Mouse (Mus musculus) testis, postnatal 14 days (tissue): Measurements from ENCODE around the gene Olfr67.
"Not testable (repeated sequence)": the region's sequence is repeated elsewhere in the genome, so short reads cannot be mapped to it uniquely, and the experiment has no call there.

Experiments
- DNase-seq: peaks from one replicate; pipeline ENCODE4 v3.0.0; 2021; ENCODE audit warnings: low spot score

The Olfr67 gene

GRCm38 (mm10) chr7:103791721-103792120, at the start of gene Olfr67:
Gene Olfr67 (minus strand): TSS chr7:103791821.
- no peak for DNase-seq

DNA sequence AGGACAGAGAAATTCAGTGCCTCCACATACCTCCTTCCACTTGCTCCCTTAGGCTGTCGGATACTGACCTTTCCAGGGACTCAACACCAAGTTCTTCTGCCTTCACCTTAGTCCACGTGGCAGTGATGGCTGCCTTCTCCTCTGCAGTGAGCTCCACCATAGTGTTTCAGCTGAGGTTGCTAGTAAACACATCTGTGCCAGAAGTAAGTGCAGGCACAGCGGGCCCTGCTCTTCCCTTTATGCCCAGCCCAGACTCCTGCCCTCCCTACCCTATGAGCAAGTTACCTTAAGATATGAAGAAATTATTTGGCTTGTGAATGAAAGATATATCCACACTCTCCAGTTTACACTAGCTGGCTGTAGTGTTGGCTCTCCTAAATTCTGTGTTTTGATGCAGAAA, 48.6 kb upstream of the Olfr67 start, which contains the start of gene Hbb-bh2:
Hbb-bh2 (minus strand) TSS at position 253 of the 400 bp plus-strand sequence.
- DNase-seq, result no peak

- no peak for DNase-seq
Measured at GRCm38 (mm10) chr7:103827808-103828207, 36.2 kb upstream of the Olfr67 start, which contains the start of gene Hbb-bs. Gene Hbb-bs (minus strand): TSS chr7:103828096.

GRCm38 (mm10) chr7:103827139-103827538, 35.5 kb upstream of the Olfr67 start:
- not testable (repeated sequence) for DNase-seq

DNA sequence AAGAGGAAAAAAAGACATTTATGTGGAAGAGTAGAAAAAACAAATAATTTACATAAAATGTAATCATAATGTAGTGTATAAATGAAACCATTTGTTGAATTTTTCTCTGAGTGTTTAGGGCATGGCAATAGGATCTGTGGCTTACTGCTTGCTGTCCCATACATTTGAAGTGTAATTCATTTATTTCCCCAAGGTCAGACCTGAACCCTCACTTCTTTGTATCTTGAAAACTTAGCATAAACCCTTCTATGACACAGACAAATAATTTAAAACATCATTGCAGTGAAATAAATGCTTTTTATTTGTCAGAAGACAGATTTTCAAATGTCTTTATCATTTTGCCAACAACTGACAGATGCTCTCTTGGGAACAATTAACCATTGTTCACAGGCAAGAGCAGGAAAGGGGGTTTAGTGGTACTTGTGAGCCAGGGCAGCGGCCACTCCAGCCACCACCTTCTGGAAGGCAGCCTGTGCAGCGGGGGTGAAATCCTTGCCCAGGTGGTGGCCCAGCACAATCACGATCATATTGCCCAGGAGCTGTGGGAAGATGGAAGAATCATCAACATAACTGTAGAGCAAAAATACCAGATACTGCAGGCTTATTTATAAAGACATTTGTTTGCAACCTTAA, 34.8 kb upstream of the Olfr67 start:
- DNase-seq, result no peak

DNA sequence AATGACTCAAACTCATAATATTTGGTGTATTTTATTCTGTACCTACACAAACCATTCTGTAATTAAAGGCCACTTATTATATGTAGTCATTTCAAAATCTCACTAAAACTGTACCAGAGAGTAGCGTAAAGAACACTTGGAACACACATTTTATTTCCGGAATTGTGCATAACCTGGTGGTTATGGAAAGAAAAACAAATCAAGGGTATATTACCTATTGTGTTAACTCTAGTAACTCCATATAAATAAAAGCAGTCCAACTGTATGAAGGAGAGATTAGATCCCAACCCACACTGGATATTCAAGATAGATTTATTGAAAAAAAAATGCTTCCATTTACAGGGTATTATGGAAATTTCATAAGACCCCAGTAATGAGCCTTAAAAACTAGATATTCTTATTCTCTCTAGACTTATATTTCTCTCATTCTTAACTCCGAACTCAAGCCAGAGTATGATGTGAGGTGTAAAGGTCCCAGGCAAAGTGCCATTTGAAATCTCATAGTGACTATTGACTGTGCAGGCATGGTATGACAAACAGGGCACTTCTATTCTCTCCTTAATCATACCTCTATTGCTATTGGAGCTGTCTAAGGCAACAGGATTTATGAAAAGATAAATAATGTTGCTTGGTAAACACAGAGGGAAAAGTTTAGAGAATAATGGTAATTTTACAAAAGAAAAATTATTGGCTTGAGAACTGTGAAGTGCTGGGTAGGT, 34.1 kb upstream of the Olfr67 start:
- no peak for DNase-seq

GRCm38 (mm10) chr7:103824597-103824996, 33.0 kb upstream of the Olfr67 start:
- no peak for DNase-seq

GRCm38 (mm10) chr7:103815085-103815484, 23.5 kb upstream of the Olfr67 start:
- not testable (repeated sequence) for DNase-seq

- DNase-seq, result no peak
Measured at GRCm38 (mm10) chr7:103813766-103814165, 22.1 kb upstream of the Olfr67 start, which contains the start of gene Hbb-bt. Gene Hbb-bt (minus strand): TSS chr7:103813996.

DNA sequence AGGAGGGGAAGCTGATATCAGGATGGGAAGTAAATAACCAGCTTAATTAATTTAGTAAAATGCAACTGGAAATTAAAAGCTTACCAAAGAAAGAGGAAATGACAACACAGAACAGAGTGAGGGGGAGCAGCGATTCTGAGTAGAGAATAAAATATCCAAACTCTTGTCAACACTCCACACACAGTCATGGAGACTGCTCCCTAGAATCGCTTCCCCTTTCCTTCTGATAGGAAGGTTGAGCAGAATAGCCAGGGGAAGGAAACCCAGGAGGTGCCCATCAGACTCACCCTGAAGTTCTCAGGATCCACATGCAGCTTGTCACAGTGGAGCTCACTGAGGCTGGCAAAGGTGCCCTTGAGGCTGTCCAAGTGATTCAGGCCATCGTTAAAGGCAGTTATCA, 21.5 kb upstream of the Olfr67 start:
- DNase-seq, result not testable (repeated sequence)

- DNase-seq, result no peak
Measured at GRCm38 (mm10) chr7:103812174-103812573, 20.6 kb upstream of the Olfr67 start.

GRCm38 (mm10) chr7:103811223-103811845, 19.7 kb upstream of the Olfr67 start:
- DNase-seq, result no peak

DNA sequence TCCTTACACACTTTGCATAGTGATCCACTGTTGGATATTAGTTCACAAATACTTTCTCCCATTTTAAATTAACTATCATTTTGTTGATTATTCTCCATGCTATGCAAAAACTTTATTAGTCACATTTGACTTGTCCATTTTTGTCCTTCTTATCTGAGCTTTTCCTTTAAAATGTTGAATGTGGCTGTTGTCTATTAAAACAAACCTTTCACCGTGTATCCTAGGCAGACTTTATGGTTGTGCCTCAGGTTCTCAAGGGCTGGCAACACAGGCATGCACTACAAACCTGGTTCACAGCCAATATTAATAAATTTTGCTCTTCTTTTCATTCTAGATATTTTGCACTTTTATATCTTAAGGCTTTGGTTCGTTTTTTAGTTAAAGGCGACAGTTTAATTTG, 19.1 kb upstream of the Olfr67 start:
- DNase-seq, result no peak

DNA sequence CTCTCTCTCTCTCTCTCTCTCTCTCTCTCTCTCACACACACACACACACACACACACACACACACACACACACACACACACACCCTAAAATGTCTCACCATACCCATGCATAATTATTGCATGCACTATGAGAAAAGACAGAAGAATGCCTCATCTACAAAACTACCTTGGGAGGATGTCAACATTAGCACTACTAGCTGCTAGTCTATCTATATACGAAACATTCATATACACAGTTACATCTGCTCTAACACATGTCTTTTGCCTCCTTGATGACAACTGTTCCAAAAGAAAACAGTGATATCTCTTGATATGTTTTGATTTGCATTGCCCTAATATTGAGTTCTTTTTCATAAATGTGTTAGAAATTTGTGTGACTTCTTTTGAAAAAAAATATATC, 18.7 kb upstream of the Olfr67 start:
- DNase-seq, result no peak

GRCm38 (mm10) chr7:103809801-103810155, 18.2 kb upstream of the Olfr67 start:
- DNase-seq, result no peak

GRCm38 (mm10) chr7:103808971-103809800, 17.6 kb upstream of the Olfr67 start:
- no peak for DNase-seq

DNA sequence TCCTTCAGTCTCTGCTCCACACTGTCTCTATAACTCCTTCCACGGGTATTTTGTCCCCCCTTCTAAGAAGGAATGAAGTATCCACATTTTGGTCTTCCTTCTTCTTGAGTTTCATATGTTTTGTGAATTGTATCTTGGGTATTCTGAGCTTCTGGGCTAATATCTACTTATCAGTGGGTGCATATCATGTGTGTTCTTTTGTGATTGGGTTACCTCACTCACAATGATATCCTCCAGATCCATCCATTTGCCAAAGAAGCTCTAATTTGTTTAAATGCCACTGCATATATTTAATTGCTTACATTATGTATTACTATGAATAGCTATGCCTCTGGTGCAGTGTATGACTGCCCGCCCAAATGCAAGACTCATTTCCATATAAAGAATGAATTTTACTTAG, 16.5 kb upstream of the Olfr67 start:
- not testable (repeated sequence) for DNase-seq

DNA sequence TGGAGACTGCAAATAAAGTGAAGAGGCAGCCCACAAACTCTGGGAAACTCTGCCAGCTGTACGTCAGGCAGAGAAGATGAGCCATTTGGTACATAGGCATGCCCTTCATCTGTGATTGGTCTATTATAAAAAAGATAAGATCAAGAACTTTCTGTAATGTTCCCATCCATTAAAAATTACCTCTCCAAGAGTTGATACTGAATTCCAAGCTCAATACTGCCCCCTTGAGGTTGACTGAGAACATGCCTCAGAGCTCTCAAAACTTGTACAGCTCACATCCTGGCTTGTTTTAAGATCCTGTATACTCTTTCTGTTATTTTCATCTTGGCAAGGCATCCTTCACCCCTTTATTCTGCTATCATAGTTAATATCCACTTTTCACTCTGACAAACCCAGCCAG, 15.2 kb upstream of the Olfr67 start:
- DNase-seq, result peak; percentile 8

DNA sequence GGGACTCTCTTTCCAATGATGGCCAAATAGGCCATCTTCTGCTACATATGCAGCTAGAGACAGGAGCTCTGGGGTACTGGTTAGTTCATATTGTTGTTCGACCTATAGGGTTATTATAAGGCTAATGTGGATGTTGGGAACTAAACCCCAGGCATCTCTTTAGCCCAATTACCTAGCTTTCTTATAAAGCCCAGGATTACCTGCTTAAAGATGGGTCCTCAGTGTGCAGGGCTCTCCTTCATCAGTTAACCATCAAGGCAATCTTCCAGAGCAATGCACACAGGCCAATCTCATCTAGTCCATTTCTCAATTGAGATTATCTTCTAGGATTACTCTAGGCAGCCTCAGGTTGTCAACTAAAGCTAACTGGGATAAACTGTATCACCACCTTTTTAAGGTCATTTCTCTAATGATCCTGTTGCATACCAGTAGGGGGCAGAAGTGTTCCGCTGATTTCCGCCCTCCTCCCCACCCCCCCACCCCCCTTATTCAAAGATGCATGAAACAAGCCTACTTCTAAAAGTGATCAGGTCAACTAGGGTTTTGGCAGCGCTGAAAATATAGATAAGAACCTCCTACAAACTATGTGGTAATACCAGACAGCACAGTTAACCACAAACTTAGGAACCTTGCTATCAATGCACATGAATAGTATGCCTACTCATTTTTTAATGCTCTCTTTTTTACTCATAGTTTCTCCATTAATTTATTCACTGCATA, 1.2 kb upstream of the Olfr67 start:
- DNase-seq, result no peak

DNA sequence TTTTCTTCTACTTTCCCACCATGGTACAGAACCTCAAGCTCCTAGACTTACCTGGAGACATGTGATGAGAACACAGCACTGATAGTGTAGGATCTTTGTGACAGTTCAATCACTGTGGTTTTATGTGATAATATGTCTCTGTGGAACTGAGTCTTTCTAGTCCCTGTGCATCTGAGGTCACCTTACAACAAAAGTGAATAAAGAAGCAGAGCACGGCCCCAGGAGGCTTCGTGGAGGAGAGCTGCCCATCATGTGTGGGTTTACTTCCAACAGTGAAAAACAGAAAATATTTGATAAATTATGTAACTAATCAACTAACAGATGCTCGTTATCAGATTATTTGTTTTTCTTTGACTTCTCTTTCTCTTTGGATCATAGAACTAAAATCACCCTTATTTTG, 12.0 kb downstream of the Olfr67 start, which contains the start of gene Olfr68:
Olfr68 (minus strand) TSS at position 101 of the 400 bp plus-strand sequence.
- DNase-seq, result no peak

DNA sequence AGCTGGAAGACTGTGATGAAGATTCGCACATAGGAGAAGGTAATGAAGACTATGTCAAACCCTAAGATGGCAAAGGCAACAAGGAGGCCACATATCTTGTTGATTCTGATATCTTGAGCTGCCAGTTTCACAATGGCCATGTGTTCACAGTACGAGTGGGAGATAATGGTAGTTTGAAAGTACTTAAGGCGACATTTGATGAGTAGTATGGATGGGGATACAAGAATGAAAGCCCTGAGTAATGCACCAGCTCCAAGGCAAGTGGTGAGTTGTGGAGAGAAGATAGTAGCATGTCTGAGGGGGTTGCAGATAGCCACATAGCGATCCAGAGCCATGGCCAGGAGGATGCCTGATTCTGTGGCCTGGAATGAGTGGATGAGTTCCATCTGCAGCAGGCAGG, 14.0 kb downstream of the Olfr67 start:
- not testable (repeated sequence) for DNase-seq
